Mouse (Mus musculus): ENCODE measurements at regions not wholly inside any gene's neighbourhood (a gene's known extent, or its start where the extent isn't known, plus 50 kb on each side); places are given as distances from the start of the nearest gene placed in this dataset.

DNA sequence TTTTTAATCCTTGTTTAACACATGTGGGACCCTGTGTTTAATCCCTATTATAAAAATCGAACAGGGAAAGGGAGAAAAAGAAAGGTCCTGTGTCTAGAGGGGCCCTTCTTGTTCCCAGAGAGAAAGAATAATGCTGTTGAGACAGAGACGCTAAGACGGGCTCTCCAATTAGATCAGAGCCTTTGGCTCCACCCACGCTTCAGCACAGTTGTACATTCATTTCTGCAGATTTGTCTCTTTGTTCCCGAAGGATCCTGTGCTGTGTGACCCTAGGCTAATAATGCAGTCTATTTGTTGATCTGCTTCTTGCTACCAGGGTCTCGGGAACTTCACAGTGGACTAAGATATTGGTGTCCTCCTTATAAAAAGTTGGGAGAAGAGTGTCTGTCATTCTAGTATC lies 92.0 kb downstream of the Cdc5l start:
- no peak for DNase-seq (ENCODE audit: low read depth, low spot score)

DNA sequence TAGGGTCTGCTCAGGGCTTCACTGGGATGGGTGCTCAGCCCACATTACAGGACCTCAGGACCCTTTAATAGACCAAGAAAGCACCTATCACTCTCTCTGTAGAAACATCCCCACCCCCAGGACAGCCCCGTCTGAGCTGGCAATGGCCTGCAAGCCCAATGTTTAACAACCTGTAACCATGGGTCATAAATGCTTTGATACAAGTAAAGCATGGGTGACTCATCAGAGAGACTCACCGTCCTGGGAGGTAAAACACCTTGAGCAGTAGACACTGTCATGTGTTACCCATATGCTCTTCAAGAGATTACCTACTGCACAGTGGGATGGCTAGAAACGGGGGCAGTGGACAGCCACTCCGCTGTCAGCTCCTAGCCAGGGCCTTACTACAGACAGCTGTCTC lies 92.7 kb downstream of the Cdc5l start:
- no peak for DNase-seq (ENCODE audit: low read depth, low spot score)

DNA sequence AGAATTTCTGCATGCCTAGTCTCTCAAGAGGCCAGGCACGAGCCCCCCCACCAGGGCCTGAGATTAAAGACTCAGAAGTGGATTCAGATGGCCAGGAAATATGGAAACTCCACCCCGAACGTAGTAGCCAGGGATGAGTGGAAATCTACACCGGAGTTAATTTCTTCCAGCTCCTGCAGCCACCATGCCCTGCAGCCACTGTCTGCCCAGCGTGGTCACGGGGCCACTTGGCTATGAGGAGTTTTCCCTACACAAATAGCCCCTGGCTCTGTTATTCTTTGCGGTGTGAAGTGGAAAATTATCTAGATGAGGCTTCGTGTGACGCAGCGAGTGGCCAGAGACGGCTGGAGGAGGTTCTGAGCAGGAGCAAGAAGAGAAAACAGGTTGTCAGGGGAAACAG lies 94.3 kb downstream of the Cdc5l start:
- no peak for DNase-seq (ENCODE audit: low read depth, low spot score)

DNA sequence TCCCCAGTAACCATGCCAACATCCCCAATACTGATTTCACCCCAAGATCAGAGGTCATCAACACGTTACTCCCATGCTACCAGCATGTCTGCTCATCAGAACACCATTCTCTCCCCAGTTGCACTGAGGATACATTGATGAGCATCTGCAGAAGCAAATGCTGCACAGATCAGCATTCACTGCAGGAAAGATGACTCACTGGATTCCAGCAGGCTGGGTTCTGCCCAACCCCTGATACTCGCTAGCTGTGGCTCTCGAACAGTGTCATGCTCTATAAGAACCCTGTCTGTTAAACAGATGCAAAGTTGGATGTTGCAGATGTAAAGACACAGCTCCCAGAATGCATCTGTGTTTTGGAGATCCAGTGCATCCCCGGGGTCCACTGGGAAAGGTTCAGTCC lies 95.5 kb downstream of the Cdc5l start:
- no peak for DNase-seq (ENCODE audit: low read depth, low spot score)

DNA sequence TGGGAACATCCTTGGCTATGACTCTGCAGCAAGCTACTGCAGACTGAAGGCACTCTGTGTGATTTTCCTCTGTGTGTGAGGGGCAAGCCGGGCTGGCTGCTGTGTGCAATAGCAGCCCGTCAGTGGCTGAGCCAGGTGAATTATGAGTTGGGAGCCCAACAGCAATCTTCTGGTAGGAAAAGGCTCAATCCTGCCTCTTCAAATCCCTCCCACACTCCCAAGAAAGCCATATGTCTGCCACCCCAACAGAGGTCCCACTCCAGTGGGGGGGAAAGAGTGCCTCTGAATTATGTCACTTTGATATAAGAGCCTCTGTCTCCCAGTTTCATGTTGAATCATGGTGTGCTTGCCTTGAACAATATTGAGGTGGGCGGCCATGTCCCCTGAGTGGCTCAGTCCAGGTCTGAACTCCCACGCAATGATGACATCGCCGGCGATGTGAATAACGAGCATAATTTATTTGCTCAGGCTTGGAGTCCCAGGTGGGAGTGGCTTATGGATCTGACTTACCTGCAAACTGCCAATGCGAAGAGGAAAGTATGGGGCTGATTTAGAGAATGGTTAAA lies 97.9 kb downstream of the Cdc5l start:
- no peak for DNase-seq (ENCODE audit: low read depth, low spot score)

DNA sequence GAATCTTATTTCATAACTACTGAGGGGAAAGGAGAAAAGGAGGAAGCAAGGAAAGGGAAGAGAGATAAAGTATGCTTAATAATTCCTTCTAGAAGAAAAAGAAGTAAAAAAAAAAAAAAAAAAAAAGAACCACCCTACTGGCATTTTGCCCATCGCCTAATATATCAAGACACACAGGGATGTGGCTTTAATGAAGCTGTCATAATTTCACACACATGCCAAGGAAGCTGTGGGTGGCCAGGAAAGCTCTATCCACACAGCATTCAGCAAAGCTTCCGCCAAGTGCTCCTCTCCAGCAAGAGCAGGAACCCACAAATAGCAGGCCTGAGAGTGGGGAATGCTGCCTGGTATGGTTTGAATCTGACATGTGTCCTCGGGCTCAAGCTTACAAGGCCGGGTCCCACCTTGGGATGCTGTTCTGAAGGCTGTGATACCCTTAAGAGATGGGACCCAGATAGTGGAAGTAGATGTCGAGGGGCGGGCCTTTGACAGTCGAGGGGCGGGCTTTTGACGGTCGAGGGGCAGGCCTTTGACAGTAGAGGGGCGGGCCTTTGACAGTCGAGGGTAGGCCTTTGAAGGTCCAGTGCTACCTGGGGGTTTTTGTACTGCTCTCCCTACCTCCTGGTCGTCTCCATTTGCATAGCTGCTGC lies 98.7 kb downstream of the Cdc5l start:
- no peak for DNase-seq (ENCODE audit: low read depth, low spot score)

DNA sequence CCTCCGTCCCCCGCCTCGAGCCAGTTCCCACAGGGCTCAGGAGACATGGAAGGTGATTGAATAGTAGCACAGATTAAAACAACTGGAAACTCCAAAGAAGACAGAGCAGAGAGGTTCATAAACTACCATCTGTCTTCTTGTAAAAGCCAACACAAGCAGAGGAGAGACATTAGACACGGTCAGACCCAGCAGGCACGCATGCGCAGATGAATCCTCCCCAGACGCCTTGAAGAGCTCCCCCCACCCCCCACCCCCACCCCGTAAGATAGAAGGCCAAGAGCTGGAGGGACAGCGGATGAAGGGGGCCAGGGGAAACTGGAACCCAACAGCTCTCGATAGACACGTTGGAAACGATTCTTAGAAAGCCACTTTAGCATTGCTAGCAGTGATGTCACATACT lies 101.2 kb downstream of the Cdc5l start:
- no peak for DNase-seq (ENCODE audit: low read depth, low spot score)

DNA sequence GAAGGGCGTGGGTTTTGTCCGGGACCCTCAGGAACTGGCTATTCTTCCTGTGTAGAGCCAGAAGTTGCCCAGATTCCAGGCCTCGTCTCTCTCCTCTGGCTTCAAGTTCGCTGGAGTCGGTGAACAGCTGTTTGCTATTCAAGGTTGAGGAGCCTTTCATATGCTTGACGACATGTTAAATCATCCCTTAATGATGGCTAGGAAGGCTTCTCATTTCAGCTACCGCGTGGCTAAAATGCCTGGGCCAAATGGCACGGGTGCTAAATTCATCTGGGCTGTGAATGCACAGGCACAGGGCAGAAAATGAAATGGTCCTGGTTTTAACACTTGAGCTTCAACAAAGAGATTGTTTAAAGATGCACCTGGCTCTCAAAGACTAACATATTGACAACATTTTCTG lies 104.3 kb downstream of the Cdc5l start:
- DNase-seq (ENCODE audit: low read depth, low spot score): peak; percentile 54

DNA sequence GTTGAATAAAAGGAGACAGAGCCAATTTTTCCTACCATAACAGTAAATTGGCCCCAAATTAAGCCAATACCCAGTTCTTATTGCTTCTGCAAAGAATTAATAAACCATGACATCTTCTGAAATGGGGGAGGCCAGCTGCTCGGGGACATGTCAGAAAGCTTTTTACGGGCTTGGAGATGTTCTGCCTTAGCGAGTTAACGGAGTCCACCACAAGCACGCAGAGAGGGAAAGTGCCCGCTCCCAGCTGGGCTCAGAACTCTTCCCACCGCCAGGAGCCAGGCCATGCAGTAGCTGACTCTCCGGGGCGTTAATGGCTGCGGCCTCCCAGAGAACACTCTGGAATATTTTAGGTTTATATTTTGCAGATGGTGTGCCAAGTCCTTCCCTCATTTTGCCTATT lies 106.8 kb downstream of the Cdc5l start:
- no peak for DNase-seq (ENCODE audit: low read depth, low spot score)

DNA sequence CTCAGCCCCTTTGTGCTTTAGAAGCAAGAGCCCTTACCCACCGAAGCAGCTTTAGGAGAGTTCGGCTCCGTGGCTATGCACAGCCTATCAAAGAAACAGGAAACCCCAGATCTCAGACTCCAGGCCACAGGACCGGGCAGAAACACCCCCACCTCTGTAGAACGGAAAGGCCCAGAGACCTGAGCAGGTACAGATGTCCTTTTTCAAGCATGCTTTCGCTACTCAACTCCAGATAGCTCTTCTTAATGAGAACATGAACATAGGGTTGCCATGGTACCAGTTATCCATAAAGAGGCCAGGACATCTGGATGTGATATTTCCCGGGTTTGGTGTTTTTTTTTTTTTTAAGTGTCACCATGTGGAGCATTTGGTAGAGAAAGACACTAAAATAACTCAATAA lies 107.4 kb downstream of the Cdc5l start:
- DNase-seq (ENCODE audit: low read depth, low spot score): no peak

DNA sequence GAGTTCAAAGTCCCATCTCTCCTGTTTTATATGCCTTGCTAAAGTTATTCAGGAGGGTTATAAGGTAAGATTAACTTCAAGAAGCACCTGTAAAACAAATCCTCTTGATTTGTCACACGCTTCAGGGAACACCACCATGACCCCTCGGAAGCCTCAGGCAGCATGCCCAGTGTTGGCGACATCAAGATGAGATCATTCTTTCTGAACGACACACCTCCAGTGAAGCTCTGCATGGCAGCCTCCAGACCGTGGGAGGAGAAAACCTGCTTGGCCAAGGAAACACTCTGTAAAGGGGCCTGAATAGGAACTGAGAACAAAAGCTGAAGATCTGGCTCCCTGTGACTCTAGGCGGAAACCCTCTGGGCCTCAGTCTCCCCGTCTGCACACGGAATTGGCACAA lies 110.7 kb downstream of the Cdc5l start:
- DNase-seq (ENCODE audit: low read depth, low spot score): no peak

DNA sequence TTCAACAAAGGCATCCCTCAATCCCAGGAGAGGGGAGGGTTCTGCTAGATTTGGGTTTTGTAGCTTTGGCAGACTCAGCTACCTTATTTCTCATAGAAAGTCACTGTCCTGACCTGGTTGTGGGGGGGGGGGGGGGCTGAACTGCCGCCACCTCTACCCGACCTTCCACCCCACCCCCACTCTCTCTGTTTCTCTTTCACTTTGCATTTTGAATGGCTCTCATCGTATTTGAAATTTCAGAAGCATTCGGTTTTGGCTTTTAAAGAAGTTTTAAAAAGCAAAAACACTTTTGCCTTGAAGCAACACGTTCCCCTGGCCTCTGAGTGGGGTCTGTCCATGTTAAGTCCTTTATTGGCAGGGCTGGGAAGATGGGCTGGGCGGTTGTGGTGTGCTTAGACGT lies 113.5 kb downstream of the Cdc5l start:
- DNase-seq (ENCODE audit: low read depth, low spot score): no peak

DNA sequence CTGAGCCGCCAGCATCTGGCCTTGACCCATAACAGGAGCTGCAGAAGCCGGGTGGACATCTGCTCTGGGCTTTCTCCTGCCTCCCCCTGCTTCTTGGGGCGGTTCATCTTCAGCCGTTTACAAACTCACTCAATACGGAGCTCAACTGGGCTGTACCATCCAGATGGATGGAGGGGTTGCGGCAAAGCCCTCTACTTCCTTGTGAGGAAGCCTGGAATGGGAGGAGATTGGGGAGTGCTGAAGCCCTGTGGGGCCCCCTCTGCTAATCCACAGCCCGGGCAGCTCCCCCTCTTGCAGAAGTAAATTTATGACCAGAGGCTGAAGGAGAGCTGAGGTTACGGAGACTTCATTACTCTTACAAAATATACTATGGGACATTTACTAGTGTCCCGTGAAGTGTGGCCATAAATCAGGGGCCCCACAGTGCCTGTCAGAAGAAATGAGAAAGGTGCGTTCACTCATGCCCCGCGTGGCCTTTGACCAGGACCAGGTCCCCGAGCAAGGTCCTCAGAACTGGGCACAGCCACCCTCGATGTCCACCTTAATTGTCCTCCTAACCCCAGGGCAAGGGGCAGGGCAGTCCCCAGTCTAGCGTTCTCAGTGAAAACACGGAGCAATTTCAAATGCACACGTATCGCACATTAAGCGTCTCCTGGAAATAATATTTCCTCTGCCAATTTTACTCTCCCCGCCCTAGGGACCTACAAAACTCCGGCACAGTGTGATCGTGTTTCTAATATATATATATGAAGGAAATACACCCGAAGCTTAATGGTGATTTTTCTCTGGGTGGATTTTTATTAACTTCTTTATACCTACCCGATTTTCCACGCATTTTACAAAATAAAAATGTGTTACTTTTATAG lies 115.1 kb downstream of the Cdc5l start:
- peak; percentile 83 for DNase-seq (ENCODE audit: low read depth, low spot score)

DNA sequence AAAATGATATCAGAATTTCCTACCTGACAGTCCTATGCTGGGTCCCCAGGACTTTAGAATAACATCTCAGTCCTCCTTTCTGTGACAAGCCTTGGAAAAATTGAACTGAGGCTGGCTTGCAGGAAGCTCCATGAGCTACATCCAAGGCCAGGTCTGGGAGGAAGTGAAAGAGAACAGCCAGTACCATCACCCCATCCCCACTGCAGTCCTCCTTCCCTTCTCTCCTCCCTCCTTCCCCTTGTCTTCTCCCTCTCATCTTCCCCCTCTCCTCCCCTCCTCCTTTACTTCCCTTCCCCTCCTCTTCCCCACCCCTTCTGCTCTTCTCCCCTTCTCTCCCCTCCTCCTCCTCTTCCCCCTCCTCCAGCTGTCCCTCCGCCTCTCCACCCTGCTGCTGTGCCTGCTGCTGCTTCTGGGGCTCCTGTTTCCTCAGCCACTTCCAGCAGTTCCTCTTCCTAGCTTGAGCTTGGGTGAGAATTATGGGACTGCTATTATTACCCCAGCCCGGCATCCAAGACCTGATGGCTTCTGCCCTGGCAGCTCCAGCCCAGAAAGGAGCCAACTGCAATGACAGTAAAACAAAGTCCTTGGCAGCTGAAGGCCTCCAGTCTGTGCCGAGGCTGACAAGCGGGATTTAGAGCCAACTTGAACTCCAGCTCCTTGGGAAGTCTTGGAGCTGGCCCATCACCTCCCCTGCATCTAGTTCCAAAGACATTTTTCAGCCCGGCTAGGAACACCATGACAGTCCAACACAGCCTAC lies 120.8 kb downstream of the Cdc5l start:
- DNase-seq (ENCODE audit: low read depth, low spot score): no peak

DNA sequence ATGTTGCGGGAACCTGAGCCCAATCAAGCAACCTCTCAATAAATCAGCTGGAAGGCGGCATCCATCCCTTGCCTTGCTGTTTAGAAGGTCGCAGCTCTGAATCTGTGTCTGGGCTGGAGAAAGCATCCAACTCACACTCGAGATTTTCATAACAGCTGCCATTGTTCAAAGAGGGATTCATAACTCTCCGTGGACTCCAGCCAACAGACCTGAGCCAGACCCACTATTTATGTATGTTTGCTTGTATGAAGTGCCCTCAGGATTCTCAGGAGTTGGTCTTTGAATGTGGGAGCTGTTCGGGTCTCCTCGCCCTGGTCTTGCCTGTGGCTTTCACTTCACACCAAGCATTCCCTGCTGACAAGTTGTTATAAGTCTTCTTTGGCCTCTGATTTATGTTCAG lies 127.0 kb downstream of the Cdc5l start:
- DNase-seq (ENCODE audit: low read depth, low spot score): no peak

DNA sequence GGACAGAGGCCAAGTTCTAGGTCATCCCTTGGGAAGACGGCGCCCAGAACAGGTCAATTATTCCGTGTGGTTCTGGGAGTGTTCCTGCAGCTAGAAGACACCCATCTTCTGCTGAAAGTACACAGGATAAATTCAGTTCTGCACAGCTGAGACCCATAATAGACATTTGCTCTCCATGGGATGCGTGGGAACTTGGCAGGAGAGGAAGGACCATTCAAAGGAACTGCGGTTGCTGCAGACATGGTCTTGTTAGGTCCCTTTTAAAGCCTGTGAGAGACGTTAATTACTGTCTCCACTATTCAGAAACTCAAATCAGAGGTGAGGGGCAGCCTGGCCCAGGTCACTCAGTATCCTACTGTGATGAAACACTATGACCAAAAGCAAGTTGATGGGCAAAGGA lies 130.4 kb downstream of the Cdc5l start:
- no peak for DNase-seq (ENCODE audit: low read depth, low spot score)

DNA sequence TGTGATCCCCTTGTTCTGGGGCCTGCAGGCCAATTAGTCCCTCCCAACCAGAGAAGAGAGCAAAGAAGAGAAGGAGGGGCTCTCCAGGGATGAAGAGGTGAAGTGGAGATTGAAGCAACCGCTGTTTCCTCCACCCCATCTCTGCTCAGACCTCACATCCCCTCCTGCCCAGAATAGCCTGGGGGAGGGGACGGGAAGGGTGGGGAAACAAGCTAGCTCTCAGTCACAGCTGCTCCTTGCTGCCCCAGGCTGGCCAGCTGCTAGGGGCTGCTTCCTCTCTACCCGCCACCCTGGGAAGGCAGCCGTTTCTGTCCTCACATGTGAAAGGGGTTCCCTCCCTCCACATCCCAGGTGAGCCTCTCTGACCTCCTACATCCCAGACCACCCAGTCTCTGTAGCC lies 135.2 kb downstream of the Cdc5l start:
- no peak for DNase-seq (ENCODE audit: low read depth, low spot score)

DNA sequence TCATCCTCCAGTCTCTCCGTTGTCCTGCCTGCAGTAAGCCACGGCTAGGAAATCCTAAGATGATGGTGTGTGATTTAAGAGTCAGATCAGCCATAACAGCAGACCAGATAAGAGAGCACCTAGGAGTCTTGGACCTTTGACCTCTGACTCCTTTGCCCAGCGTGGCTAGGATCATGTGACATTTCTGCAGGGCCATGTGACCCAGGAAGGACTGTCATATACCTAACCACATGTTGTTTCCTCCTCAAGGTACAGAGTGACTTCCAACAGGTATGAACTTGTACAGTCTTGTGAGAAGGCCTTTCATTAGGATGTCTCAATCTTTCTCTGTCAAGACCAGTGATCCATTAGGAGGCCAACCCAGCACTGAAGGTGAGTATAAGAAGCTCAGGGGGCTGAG lies 135.7 kb downstream of the Cdc5l start:
- no peak for DNase-seq (ENCODE audit: low read depth, low spot score)

DNA sequence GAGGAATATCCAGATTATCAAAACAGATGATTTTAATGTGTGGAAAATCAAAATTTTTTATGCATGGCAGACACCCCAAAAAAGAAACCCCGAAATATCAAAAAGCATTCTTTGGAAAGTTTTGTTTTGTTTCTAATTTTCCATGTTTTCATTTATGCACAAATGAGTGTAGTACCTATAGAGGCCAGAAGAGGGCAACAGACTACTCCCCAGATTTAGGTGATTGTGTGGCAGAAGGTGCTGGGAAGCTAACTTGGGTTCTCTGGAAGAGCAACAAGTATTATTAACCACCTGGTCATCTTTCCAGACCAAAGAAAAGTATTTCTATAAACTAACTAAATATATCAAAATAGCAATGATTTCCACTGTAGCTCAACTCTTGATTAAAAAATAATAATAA lies 137.2 kb downstream of the Cdc5l start:
- no peak for DNase-seq (ENCODE audit: low read depth, low spot score)

DNA sequence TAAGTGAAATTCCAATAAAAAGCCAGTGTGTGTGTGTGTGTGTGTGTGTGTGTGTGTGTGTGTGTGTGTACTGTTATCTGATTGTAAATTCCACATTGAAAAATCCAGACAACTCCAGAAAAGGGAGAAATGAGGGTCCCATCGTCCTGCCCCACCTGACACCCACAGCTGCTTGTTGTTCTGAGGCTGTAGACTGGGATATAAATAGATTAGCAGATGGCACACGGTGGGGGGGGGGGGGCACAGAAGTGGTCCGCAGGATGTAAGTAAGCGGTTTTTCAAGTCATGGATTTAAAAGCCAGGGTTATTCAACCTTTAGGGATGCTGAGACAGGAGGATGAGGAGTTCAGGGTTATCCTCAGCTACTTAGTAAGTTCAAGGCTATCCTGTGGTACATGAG lies 138.7 kb downstream of the Cdc5l start:
- DNase-seq (ENCODE audit: low read depth, low spot score): no peak

DNA sequence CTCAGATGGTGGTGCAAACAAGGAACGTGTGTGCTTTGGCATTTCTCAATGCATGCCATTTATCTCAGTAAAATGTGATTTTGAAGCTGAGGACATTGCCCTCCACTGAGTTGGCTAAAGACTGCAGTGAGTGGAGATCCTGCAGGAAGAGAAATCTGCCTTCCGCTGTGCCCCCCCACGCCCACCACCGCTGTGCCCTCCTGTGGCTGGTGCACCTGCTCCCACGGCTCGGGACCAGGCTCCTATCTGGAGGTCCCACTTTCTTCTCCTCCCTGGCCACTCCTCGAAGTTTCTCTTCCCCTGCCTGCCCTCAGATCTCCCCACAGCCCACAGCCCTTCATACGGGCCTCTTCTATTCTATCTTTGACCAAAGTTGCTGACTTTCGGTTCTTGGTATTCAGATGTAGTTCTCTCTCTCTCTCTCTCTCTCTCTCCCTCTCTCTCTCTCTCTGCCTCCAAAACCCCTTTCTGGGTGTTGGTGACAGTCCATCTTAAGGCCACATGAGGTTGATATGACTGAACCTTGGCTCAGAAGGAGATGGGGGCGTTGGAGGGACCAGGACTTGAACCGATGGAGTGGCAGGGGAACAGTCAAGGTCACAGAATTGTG lies 139.2 kb downstream of the Cdc5l start:
- DNase-seq (ENCODE audit: low read depth, low spot score): no peak

DNA sequence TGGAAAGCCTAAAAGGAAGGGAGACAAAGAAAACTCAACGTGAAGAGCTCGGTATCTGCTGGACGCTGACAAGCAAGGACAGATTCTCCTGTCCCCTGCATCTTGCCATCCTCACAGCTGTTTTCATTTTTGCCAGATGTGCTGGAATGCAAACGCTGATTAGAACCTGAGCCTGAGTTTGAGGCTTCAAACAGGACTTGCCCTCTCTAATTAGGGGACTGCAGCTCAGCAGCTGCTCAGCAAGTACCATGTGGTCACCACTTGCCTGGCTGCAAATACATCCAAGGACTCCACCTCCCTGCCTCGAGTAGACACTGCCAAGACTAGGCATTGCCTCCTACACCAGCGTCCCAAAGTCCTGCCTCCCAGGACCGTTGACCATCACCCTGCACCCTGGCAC lies 140.7 kb downstream of the Cdc5l start:
- DNase-seq (ENCODE audit: low read depth, low spot score): no peak
